Mouse (Mus musculus): ENCODE measurements around the gene Med18. TPM values are rescaled to one million over a fixed set of nuclear protein-coding genes. Genes with fewer than 3 reads are reported as not detected.
"Not testable (repeated sequence)": the region's sequence is repeated elsewhere in the genome, so short reads cannot be mapped to it uniquely, and the experiment has no call there.

Med18 gene
- polyA plus RNA-seq, 1 experiment, result 0.37 TPM

DNA sequence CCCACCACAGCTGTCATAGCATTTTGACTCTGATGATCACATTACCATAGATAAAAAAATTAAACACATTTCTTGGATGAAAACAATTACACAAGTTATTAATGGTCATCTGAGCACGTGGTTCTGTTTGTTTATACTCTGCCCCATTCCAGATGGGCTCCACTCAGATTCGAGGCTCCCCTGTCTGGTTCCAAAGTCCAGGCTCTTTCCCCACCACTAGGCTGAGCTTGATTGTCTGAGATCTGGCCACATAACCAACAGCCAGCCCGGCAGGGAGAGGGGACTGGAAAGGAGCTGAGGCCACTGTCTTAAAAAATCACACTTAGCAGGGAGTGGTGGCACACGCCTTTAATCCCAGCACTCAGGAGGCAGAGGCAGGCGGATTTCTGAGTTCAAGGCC, 21.1 kb upstream of the Med18 start:
- Histone ChIP-seq H3K36me3 (ENCODE audit: control insufficient read depth) (no peaks in the 10 kb centered on the region), H3K9me3 (ENCODE audit: control insufficient read depth, low read length) (no peaks in the 10 kb centered on the region), H3K4me3 (replicated peaks) (no peak overlapping the region), H3K4me1 (ENCODE audit: control insufficient read depth) (peaks cover 8% of the 10 kb centered on the region), H3K27me3 (ENCODE audit: control insufficient read depth) (no peaks in the 10 kb centered on the region)
- TF ChIP-seq GATA1 (IDR thresholded peaks at IDR 0.05; ENCODE audit: low read length), result no peak
- TF ChIP-seq TAL1 (IDR thresholded peaks at IDR 0.05; ENCODE audit: low read length), result no peak

DNA sequence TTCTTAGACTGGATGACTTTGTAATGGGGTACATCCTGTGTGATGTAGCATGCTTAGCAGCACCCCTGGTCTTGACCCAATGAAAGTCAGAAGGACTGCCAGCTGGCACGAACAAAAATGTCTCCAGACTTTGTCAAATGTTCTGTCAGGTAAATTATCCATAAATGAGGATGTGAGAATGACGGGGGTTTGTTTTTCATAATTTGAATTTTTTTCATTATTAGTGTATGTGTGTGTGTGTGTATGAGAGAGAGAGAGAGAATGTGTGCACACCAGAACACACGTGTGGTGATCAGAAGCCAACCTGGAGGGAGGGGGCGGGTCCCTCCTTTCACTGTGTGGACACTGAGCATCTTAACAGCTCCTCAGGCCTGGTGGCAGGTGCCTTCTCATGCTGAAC, 20.5 kb upstream of the Med18 start:
- no peaks in the 10 kb centered on the region for H3K9me3 ChIP-seq (ENCODE audit: control insufficient read depth, low read length)
- TF ChIP-seq TAL1 (IDR thresholded peaks at IDR 0.05; ENCODE audit: low read length) (no peak), GATA1 (IDR thresholded peaks at IDR 0.05; ENCODE audit: low read length) (no peak)
- peaks cover 8% of the 10 kb centered on the region for H3K4me1 ChIP-seq (ENCODE audit: control insufficient read depth)

DNA sequence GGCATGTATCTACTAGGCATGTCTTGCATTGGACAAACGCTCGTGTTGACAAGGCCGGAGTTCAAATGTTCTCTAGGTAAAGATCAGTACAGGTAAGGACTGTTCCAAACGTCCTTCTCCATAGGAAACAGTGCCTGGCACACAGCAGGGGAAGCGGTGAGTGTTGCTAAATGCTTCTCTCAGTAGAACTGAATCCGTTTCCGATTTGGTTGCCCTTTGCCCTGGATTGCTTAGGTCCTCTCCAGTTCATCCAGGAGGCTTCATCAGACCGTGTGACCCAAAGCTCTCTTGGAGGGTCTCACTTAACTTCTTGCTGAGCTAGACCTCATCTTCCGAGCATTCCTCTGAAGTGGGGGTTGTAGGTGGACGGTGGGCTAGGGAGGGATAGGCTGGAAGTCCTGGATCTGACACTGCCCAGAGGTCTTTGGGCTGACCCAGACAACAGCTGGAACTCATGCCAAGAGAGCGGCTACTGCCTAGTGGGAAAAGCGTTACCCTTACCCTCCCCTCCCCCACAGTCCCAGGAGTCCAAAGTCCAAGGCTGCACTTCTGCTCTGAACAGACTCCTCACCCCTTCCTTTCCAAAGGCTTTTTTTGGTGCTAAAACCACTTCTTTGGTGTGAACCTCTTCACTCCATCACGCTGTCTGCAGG, 19.4 kb upstream of the Med18 start:
- Histone ChIP-seq H3K4me1 (ENCODE audit: control insufficient read depth) (peaks cover 8% of the 10 kb centered on the region), H3K9me3 (ENCODE audit: control insufficient read depth, low read length) (no peaks in the 10 kb centered on the region), H3K27me3 (ENCODE audit: control insufficient read depth) (no peaks in the 10 kb centered on the region), H3K4me3 (replicated peaks) (no peak overlapping the region), H3K36me3 (ENCODE audit: control insufficient read depth) (no peaks in the 10 kb centered on the region)
- TF ChIP-seq TAL1 (IDR thresholded peaks at IDR 0.05; ENCODE audit: low read length), result no peak
- TF ChIP-seq GATA1 (IDR thresholded peaks at IDR 0.05; ENCODE audit: low read length), result no peak

More for the DNA sequence above, 20.5 kb upstream of the Med18 start:
- no peaks in the 10 kb centered on the region for H3K27me3 ChIP-seq (ENCODE audit: control insufficient read depth)
- no peaks in the 10 kb centered on the region for H3K36me3 ChIP-seq (ENCODE audit: control insufficient read depth)
- no peak overlapping the region for H3K4me3 ChIP-seq (replicated peaks)

DNA sequence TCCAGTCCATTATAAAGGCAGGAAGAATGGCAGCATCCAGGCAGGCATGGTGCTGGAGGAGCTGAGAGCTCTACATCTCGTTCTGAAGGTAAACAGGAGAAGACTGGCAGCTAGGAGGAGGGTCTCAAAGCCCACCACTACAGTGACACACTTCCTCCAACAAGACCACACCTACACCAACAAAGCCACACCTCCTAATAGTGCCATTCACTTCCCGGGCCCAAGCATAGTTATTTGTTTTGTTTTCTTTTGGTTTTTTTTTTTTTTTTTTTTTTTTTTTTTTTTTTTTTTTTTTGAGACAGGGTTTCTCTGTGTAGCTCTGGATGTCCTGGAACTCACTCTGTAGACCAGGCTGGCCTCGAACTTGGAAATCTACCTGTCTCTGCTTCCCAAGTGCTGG, 18.4 kb upstream of the Med18 start:
- H3K4me3 ChIP-seq (replicated peaks); H3K9me3 ChIP-seq (ENCODE audit: control insufficient read depth, low read length); H3K4me1 ChIP-seq (ENCODE audit: control insufficient read depth); H3K27me3 ChIP-seq (ENCODE audit: control insufficient read depth); H3K36me3 ChIP-seq (ENCODE audit: control insufficient read depth): not testable (repeated sequence)

- Histone ChIP-seq H3K27me3 (ENCODE audit: control insufficient read depth) (no peaks in the 10 kb centered on the region), H3K4me3 (replicated peaks) (no peak overlapping the region), H3K9me3 (ENCODE audit: control insufficient read depth, low read length) (no peaks in the 10 kb centered on the region), H3K36me3 (ENCODE audit: control insufficient read depth) (no peaks in the 10 kb centered on the region), H3K4me1 (ENCODE audit: control insufficient read depth) (peaks cover 15% of the 10 kb centered on the region)
- no peak for TF ChIP-seq TAL1 (IDR thresholded peaks at IDR 0.05; ENCODE audit: low read length)
- no peak for TF ChIP-seq GATA1 (IDR thresholded peaks at IDR 0.05; ENCODE audit: low read length)
These were observed 14.1 kb upstream of the Med18 start for GRCm38 (mm10) chr4:132477833-132478232.

- H3K9me3 ChIP-seq (ENCODE audit: control insufficient read depth, low read length), result no peaks in the 10 kb centered on the region
- H3K4me3 ChIP-seq (replicated peaks), result no peak overlapping the region
- no peaks in the 10 kb centered on the region for H3K27me3 ChIP-seq (ENCODE audit: control insufficient read depth)
- TF ChIP-seq GATA1 (IDR thresholded peaks at IDR 0.05; ENCODE audit: low read length) (no peak), TAL1 (IDR thresholded peaks at IDR 0.05; ENCODE audit: low read length) (no peak)
- H3K36me3 ChIP-seq (ENCODE audit: control insufficient read depth), result no peaks in the 10 kb centered on the region
- peaks cover 14% of the 10 kb centered on the region for H3K4me1 ChIP-seq (ENCODE audit: control insufficient read depth)
These were observed 12.5 kb upstream of the Med18 start for GRCm38 (mm10) chr4:132475895-132476878.

GRCm38 (mm10) chr4:132474631-132475030, 10.9 kb upstream of the Med18 start:
- no peaks in the 10 kb centered on the region for H3K9me3 ChIP-seq (ENCODE audit: control insufficient read depth, low read length)
- no peaks in the 10 kb centered on the region for H3K36me3 ChIP-seq (ENCODE audit: control insufficient read depth)
- H3K4me1 ChIP-seq (ENCODE audit: control insufficient read depth), result peaks cover 14% of the 10 kb centered on the region
- no peaks in the 10 kb centered on the region for H3K27me3 ChIP-seq (ENCODE audit: control insufficient read depth)
- TF ChIP-seq TAL1 (IDR thresholded peaks at IDR 0.05; ENCODE audit: low read length), result no peak
- no peak for TF ChIP-seq GATA1 (IDR thresholded peaks at IDR 0.05; ENCODE audit: low read length)
- no peak overlapping the region for H3K4me3 ChIP-seq (replicated peaks)

- Histone ChIP-seq H3K27me3 (ENCODE audit: control insufficient read depth) (no peaks in the 10 kb centered on the region), H3K9me3 (ENCODE audit: control insufficient read depth, low read length) (no peaks in the 10 kb centered on the region), H3K4me3 (replicated peaks) (no peak overlapping the region), H3K36me3 (ENCODE audit: control insufficient read depth) (no peaks in the 10 kb centered on the region), H3K4me1 (ENCODE audit: control insufficient read depth) (peaks cover 23% of the 10 kb centered on the region)
- TF ChIP-seq TAL1 (IDR thresholded peaks at IDR 0.05; ENCODE audit: low read length), result no peak
- TF ChIP-seq GATA1 (IDR thresholded peaks at IDR 0.05; ENCODE audit: low read length), result no peak
These were observed 9.7 kb upstream of the Med18 start for GRCm38 (mm10) chr4:132473411-132473810.

DNA sequence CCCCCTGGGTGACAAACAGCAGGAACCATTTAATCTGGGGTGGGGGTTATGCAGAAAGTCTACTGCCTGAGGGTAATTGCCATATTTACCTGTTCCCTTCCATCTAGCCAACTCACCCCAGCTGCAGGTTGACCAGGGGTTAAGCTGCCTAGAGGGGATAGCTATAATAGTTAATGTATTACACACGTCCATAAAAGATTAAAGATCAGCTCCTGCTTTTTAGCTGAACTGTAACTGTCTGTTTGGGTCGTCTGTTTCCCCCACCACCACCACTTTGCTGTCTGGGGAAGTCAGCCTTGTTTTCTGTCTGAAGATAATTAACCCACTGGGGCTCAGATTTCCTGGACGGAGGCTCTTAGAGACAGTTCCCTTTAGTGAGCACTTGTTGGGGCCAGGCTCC, 6.2 kb upstream of the Med18 start:
- Histone ChIP-seq H3K9me3 (ENCODE audit: control insufficient read depth, low read length) (no peaks in the 10 kb centered on the region), H3K27me3 (ENCODE audit: control insufficient read depth) (no peaks in the 10 kb centered on the region), H3K4me1 (ENCODE audit: control insufficient read depth) (peaks cover 27% of the 10 kb centered on the region), H3K36me3 (ENCODE audit: control insufficient read depth) (no peaks in the 10 kb centered on the region), H3K4me3 (replicated peaks) (no peak overlapping the region)
- no peak for TF ChIP-seq GATA1 (IDR thresholded peaks at IDR 0.05; ENCODE audit: low read length)
- no peak for TF ChIP-seq TAL1 (IDR thresholded peaks at IDR 0.05; ENCODE audit: low read length)
